Mouse (Mus musculus): Measurements from ENCODE around the gene Capn11.

GRCm38 (mm10) chr17:45696981-45697380, 37.9 kb upstream of the Capn11 start:
- TF ChIP-seq CTCF (IDR thresholded peaks at IDR 0.05; ENCODE audit: low read depth, low read length) = no peak
- TF ChIP-seq POLR2A (IDR thresholded peaks at IDR 0.05; ENCODE audit: extremely low read depth, insufficient read depth, low read length) = no peak
